Mouse (Mus musculus): ENCODE measurements around the gene Lurap1l.
"Not testable (repeated sequence)": the region's sequence is repeated elsewhere in the genome, so short reads cannot be mapped to it uniquely, and the experiment has no call there.

The Lurap1l gene

GRCm38 (mm10) chr4:80910481-80910870 lies at the start of gene Lurap1l:
Lurap1l (plus strand) TSS chr4:80910646.
- DNase-seq, result no peak

- DNase-seq, result no peak
Measured at GRCm38 (mm10) chr4:80862962-80863361, 47.5 kb upstream of the Lurap1l start.

- DNase-seq, result no peak
Measured at GRCm38 (mm10) chr4:80863906-80864305, 46.5 kb upstream of the Lurap1l start.

GRCm38 (mm10) chr4:80864511-80864922 lies 45.9 kb upstream of the Lurap1l start:
- DNase-seq, result no peak

GRCm38 (mm10) chr4:80866065-80866464 lies 44.4 kb upstream of the Lurap1l start:
- DNase-seq, result no peak

GRCm38 (mm10) chr4:80869598-80869997 lies 40.8 kb upstream of the Lurap1l start:
- DNase-seq, result no peak

GRCm38 (mm10) chr4:80872847-80873644 lies 37.4 kb upstream of the Lurap1l start:
- DNase-seq, result no peak

- DNase-seq, result no peak
Measured at GRCm38 (mm10) chr4:80874121-80874859, 36.2 kb upstream of the Lurap1l start.

GRCm38 (mm10) chr4:80875055-80875454 lies 35.4 kb upstream of the Lurap1l start:
- DNase-seq, result no peak

- no peak for DNase-seq
Measured at GRCm38 (mm10) chr4:80881996-80882599, 28.3 kb upstream of the Lurap1l start.

GRCm38 (mm10) chr4:80886631-80887030 lies 23.8 kb upstream of the Lurap1l start:
- DNase-seq, result no peak

GRCm38 (mm10) chr4:80891004-80891403 lies 19.4 kb upstream of the Lurap1l start:
- no peak for DNase-seq

GRCm38 (mm10) chr4:80895278-80895894 lies 15.1 kb upstream of the Lurap1l start:
- DNase-seq, result no peak

- no peak for DNase-seq
Measured at GRCm38 (mm10) chr4:80906726-80907125, 3.7 kb upstream of the Lurap1l start.

- DNase-seq, result no peak
Measured at GRCm38 (mm10) chr4:80907973-80908372, 2.5 kb upstream of the Lurap1l start.

GRCm38 (mm10) chr4:80908902-80909301 lies 1.5 kb upstream of the Lurap1l start:
- DNase-seq, result no peak

GRCm38 (mm10) chr4:80910871-80911701 lies 640 bp downstream of the Lurap1l start:
- no peak for DNase-seq

GRCm38 (mm10) chr4:80911706-80912540 lies 1.5 kb downstream of the Lurap1l start:
- no peak for DNase-seq

- no peak for DNase-seq
Measured at GRCm38 (mm10) chr4:80915211-80915610, 4.8 kb downstream of the Lurap1l start.

- no peak for DNase-seq
Measured at GRCm38 (mm10) chr4:80916695-80917094, 6.2 kb downstream of the Lurap1l start.

- not testable (repeated sequence) for DNase-seq
Measured at GRCm38 (mm10) chr4:80917128-80917527, 6.7 kb downstream of the Lurap1l start.

All from thymus, postnatal 25 days (tissue).